Mouse (Mus musculus): ENCODE measurements around the gene Dnph1. TPM values are rescaled to one million over a fixed set of nuclear protein-coding genes. Genes with fewer than 3 reads are reported as not detected.

Dnph1 gene
- total and polyA plus RNA-seq, 2 experiments from 2014 or later, result 9.9 to 19.2 TPM

- Histone ChIP-seq H3K4me1 (ENCODE audit: insufficient read depth, low read length) (0 out of 2 replicates have a peak, but pooled peaks cover 6% of the 10 kb centered on the region), H3K27me3 (ENCODE audit: insufficient read depth, low read length) (no peaks in the 10 kb centered on the region), H3K9ac (replicated peaks; ENCODE audit: low read length) (no peak overlapping the region), H3K4me3 (ENCODE audit: low read length) (no peak overlapping the region), H3K36me3 (ENCODE audit: insufficient read depth, low read length) (peaks cover 27% of the 10 kb centered on the region), H3K27ac (no peak overlapping the region), H3K9me3 (ENCODE audit: low read length) (no peaks in the 10 kb centered on the region), H3K4me2 (ENCODE audit: low read depth, low read length) (no peak overlapping the region)
- DNase-seq (ENCODE audit: low spot score) (no peak), ATAC-seq (no peak)
- 91% methylated on average over 12 of the region's 12 CpGs for WGBS
- no peak for TF ChIP-seq CTCF (IDR thresholded peaks at IDR 0.05; ENCODE audit: low read depth)
Measured at GRCm38 (mm10) chr17:46543661-46544060, 47.1 kb downstream of the Dnph1 start.

- Histone ChIP-seq H3K4me1 (ENCODE audit: insufficient read depth, low read length) (0 out of 2 replicates have a peak, but pooled peaks cover 6% of the 10 kb centered on the region), H3K4me3 (ENCODE audit: low read length) (peak within 1 kb of the TSS; percentile 79), H3K9me3 (ENCODE audit: low read length) (no peaks in the 10 kb centered on the region), H3K4me2 (ENCODE audit: low read depth, low read length) (peak within 1 kb of the TSS; percentile 85), H3K9ac (replicated peaks; ENCODE audit: low read length) (peak within 1 kb of the TSS; percentile 86), H3K27ac (peak within 1 kb of the TSS; percentile 72), H3K36me3 (ENCODE audit: insufficient read depth, low read length) (peaks cover 36% of the 10 kb centered on the region), H3K27me3 (ENCODE audit: insufficient read depth, low read length) (no peaks in the 10 kb centered on the region)
- no peak for TF ChIP-seq CTCF (IDR thresholded peaks at IDR 0.05; ENCODE audit: low read depth)
- WGBS, result 1% methylated on average over 43 of the region's 49 CpGs
- DNase-seq (ENCODE audit: low spot score), result peak; percentile 94
- ATAC-seq, result peak; percentile 93
Measured at GRCm38 (mm10) chr17:46545813-46546564, 49.5 kb downstream of the Dnph1 start, which contains the start of gene Cul9. TSS of gene Cul9 (minus strand) at chr17:46546388.

- WGBS, result 12% methylated on average over 7 of the region's 7 CpGs
- Histone ChIP-seq H3K4me1 (ENCODE audit: insufficient read depth, low read length) (0 out of 2 replicates have a peak, but pooled peaks cover 6% of the 10 kb centered on the region), H3K9me3 (ENCODE audit: low read length) (no peaks in the 10 kb centered on the region), H3K9ac (replicated peaks; ENCODE audit: low read length) (peak overlapping the region; percentile 86), H3K36me3 (ENCODE audit: insufficient read depth, low read length) (peaks cover 37% of the 10 kb centered on the region), H3K4me3 (ENCODE audit: low read length) (peak overlapping the region; percentile 79), H3K4me2 (ENCODE audit: low read depth, low read length) (peak overlapping the region; percentile 85), H3K27ac (peak overlapping the region; percentile 72; the same call in 1 of the 2 replicates), H3K27me3 (ENCODE audit: insufficient read depth, low read length) (no peaks in the 10 kb centered on the region)
- DNase-seq (ENCODE audit: low spot score), result no peak
- TF ChIP-seq CTCF (IDR thresholded peaks at IDR 0.05; ENCODE audit: low read depth), result no peak
- peak; percentile 7; the same call in 1 of the 2 replicates for ATAC-seq
Measured at GRCm38 (mm10) chr17:46546591-46546990, 50.1 kb downstream of the Dnph1 start.

- Histone ChIP-seq H3K27ac (no peak overlapping the region), H3K9me3 (ENCODE audit: low read length) (no peaks in the 10 kb centered on the region), H3K4me3 (ENCODE audit: low read length) (no peak overlapping the region), H3K36me3 (ENCODE audit: insufficient read depth, low read length) (peaks cover 41% of the 10 kb centered on the region), H3K4me1 (ENCODE audit: insufficient read depth, low read length) (0 out of 2 replicates have a peak, but pooled peaks cover 6% of the 10 kb centered on the region), H3K27me3 (ENCODE audit: insufficient read depth, low read length) (no peaks in the 10 kb centered on the region), H3K4me2 (ENCODE audit: low read depth, low read length) (peak overlapping the region; percentile 85; the same call in 1 of the 2 replicates), H3K9ac (replicated peaks; ENCODE audit: low read length) (no peak overlapping the region)
- WGBS, result 19% methylated on average over 8 of the region's 8 CpGs
- DNase-seq (ENCODE audit: low spot score) (no peak), ATAC-seq (no peak)
- TF ChIP-seq CTCF (IDR thresholded peaks at IDR 0.05; ENCODE audit: low read depth), result no peak
Measured at GRCm38 (mm10) chr17:46546995-46547394, 50.5 kb downstream of the Dnph1 start.

GRCm38 (mm10) chr17:46547923-46548322 is 51.4 kb downstream of the Dnph1 start:
- TF ChIP-seq CTCF (IDR thresholded peaks at IDR 0.05; ENCODE audit: low read depth), result no peak
- ATAC-seq, result no peak
- peaks cover 39% of the 10 kb centered on the region for H3K36me3 ChIP-seq (ENCODE audit: insufficient read depth, low read length)
- no peaks in the 10 kb centered on the region for H3K9me3 ChIP-seq (ENCODE audit: low read length)
- H3K27me3 ChIP-seq (ENCODE audit: insufficient read depth, low read length), result no peaks in the 10 kb centered on the region
- WGBS, result 14% methylated on average over 3 of the region's 3 CpGs
- no peak for DNase-seq (ENCODE audit: low spot score)
- H3K9ac ChIP-seq (replicated peaks; ENCODE audit: low read length), result no peak overlapping the region
- no peak overlapping the region for H3K4me2 ChIP-seq (ENCODE audit: low read depth, low read length)
- 0 out of 2 replicates have a peak, but pooled peaks cover 11% of the 10 kb centered on the region for H3K4me1 ChIP-seq (ENCODE audit: insufficient read depth, low read length)
- H3K27ac ChIP-seq, result no peak overlapping the region
- no peak overlapping the region for H3K4me3 ChIP-seq (ENCODE audit: low read length)

GRCm38 (mm10) chr17:46548741-46549140 is 52.2 kb downstream of the Dnph1 start:
- TF ChIP-seq CTCF (IDR thresholded peaks at IDR 0.05; ENCODE audit: low read depth), result no peak
- no peaks in the 10 kb centered on the region for H3K9me3 ChIP-seq (ENCODE audit: low read length)
- WGBS, result 52% methylated on average over 11 of the region's 11 CpGs
- H3K36me3 ChIP-seq (ENCODE audit: insufficient read depth, low read length), result peaks cover 36% of the 10 kb centered on the region
- ATAC-seq, result no peak
- H3K27ac ChIP-seq, result no peak overlapping the region
- peaks cover 18% of the 10 kb centered on the region; the same call in 1 of the 2 replicates for H3K4me1 ChIP-seq (ENCODE audit: insufficient read depth, low read length)
- no peak overlapping the region for H3K4me2 ChIP-seq (ENCODE audit: low read depth, low read length)
- H3K9ac ChIP-seq (replicated peaks; ENCODE audit: low read length), result no peak overlapping the region
- no peaks in the 10 kb centered on the region for H3K27me3 ChIP-seq (ENCODE audit: insufficient read depth, low read length)
- no peak overlapping the region for H3K4me3 ChIP-seq (ENCODE audit: low read length)
- no peak for DNase-seq (ENCODE audit: low spot score)

- no peaks in the 10 kb centered on the region for H3K27me3 ChIP-seq (ENCODE audit: insufficient read depth, low read length)
- no peak overlapping the region for H3K9ac ChIP-seq (replicated peaks; ENCODE audit: low read length)
- peaks cover 36% of the 10 kb centered on the region for H3K36me3 ChIP-seq (ENCODE audit: insufficient read depth, low read length)
- H3K4me3 ChIP-seq (ENCODE audit: low read length), result no peak overlapping the region
- DNase-seq (ENCODE audit: low spot score), result peak; percentile 69
- peak; percentile 68 for TF ChIP-seq CTCF (IDR thresholded peaks at IDR 0.05; ENCODE audit: low read depth)
- H3K4me1 ChIP-seq (ENCODE audit: insufficient read depth, low read length), result peaks cover 22% of the 10 kb centered on the region; the same call in 1 of the 2 replicates
- H3K4me2 ChIP-seq (ENCODE audit: low read depth, low read length), result no peak overlapping the region
- ATAC-seq, result no peak
- 25% methylated on average over 8 of the region's 8 CpGs for WGBS
- H3K27ac ChIP-seq, result no peak overlapping the region
- no peaks in the 10 kb centered on the region for H3K9me3 ChIP-seq (ENCODE audit: low read length)
Measured at GRCm38 (mm10) chr17:46549193-46549592, 52.7 kb downstream of the Dnph1 start.

Other genes with a start within 250 kb of the Dnph1 start
- 45.9 and 61.1 TPM in 2 replicates for gene Polr1c, start 248.7 kb upstream of the Dnph1 start, total RNA-seq (2014; rRNA removed)
- 58.7 and 61.7 TPM in 2 replicates for gene Polr1c, start 248.7 kb upstream of the Dnph1 start, polyA plus RNA-seq (2015; fragmentation: Nextera tagmentation; extraction: Ambion mirVana)
- 22.2 and 26.9 TPM in 2 replicates for gene Yipf3, start 248.6 kb upstream of the Dnph1 start, total RNA-seq (2014; rRNA removed)
- 78.7 and 85.4 TPM in 2 replicates for gene Yipf3, start 248.6 kb upstream of the Dnph1 start, polyA plus RNA-seq (2015; fragmentation: Nextera tagmentation; extraction: Ambion mirVana)
- gene Lrrc73, start 243.2 kb upstream of the Dnph1 start, total RNA-seq (2014; rRNA removed), result 48.2 and 54.5 TPM in 2 replicates
- 27.2 and 28.0 TPM in 2 replicates for gene Lrrc73, start 243.2 kb upstream of the Dnph1 start, polyA plus RNA-seq (2015; fragmentation: Nextera tagmentation; extraction: Ambion mirVana)
- gene Tjap1, start 213.7 kb upstream of the Dnph1 start, total RNA-seq (2014; rRNA removed), result 30.7 and 43.3 TPM in 2 replicates
- gene Tjap1, start 213.7 kb upstream of the Dnph1 start, polyA plus RNA-seq (2015; fragmentation: Nextera tagmentation; extraction: Ambion mirVana), result 19.5 and 19.9 TPM in 2 replicates
- 67.1 and 67.7 TPM in 2 replicates for gene Dlk2, start 199.3 kb upstream of the Dnph1 start, total RNA-seq (2014; rRNA removed)
- 20.2 and 23.9 TPM in 2 replicates for gene Dlk2, start 199.3 kb upstream of the Dnph1 start, polyA plus RNA-seq (2015; fragmentation: Nextera tagmentation; extraction: Ambion mirVana)
- gene Abcc10, start 168.4 kb upstream of the Dnph1 start, total RNA-seq (2014; rRNA removed), result 12.8 and 16.4 TPM in 2 replicates
- 6.6 and 7.3 TPM in 2 replicates for gene Abcc10, start 168.4 kb upstream of the Dnph1 start, polyA plus RNA-seq (2015; fragmentation: Nextera tagmentation; extraction: Ambion mirVana)
- 20.1 and 24.5 TPM in 2 replicates for gene Zfp318, start 113.0 kb upstream of the Dnph1 start, total RNA-seq (2014; rRNA removed)
- gene Zfp318, start 113.0 kb upstream of the Dnph1 start, polyA plus RNA-seq (2015; fragmentation: Nextera tagmentation; extraction: Ambion mirVana), result 22.9 and 23.2 TPM in 2 replicates
- 1.4 and 4.0 TPM in 2 replicates for gene Crip3, start 67.8 kb upstream of the Dnph1 start, total RNA-seq (2014; rRNA removed)
- 1.6 and 1.7 TPM in 2 replicates for gene Crip3, start 67.8 kb upstream of the Dnph1 start, polyA plus RNA-seq (2015; fragmentation: Nextera tagmentation; extraction: Ambion mirVana)
- gene Slc22a7, start 58.3 kb upstream of the Dnph1 start, total RNA-seq (2014; rRNA removed), result not detected in 2 replicates
- gene Slc22a7, start 58.3 kb upstream of the Dnph1 start, polyA plus RNA-seq (2015; fragmentation: Nextera tagmentation; extraction: Ambion mirVana), result 0.13 TPM in 1 of 2 replicates, not detected in the other
- gene Ttbk1, start 9.0 kb upstream of the Dnph1 start, total RNA-seq (2014; rRNA removed), result 46.5 and 53.4 TPM in 2 replicates
- 6.3 and 6.5 TPM in 2 replicates for gene Ttbk1, start 9.0 kb upstream of the Dnph1 start, polyA plus RNA-seq (2015; fragmentation: Nextera tagmentation; extraction: Ambion mirVana)
- gene Cul9, start 49.7 kb downstream of the Dnph1 start, total RNA-seq (2014; rRNA removed), result 55.3 and 58.2 TPM in 2 replicates
- 12.2 and 14.4 TPM in 2 replicates for gene Cul9, start 49.7 kb downstream of the Dnph1 start, polyA plus RNA-seq (2015; fragmentation: Nextera tagmentation; extraction: Ambion mirVana)
- 67.0 and 67.3 TPM in 2 replicates for gene Srf, start 59.5 kb downstream of the Dnph1 start, total RNA-seq (2014; rRNA removed)
- gene Srf, start 59.5 kb downstream of the Dnph1 start, polyA plus RNA-seq (2015; fragmentation: Nextera tagmentation; extraction: Ambion mirVana), result 3.0 and 3.8 TPM in 2 replicates
- gene Ptk7, start 132.8 kb downstream of the Dnph1 start, total RNA-seq (2014; rRNA removed), result 77.6 and 79.3 TPM in 2 replicates
- gene Ptk7, start 132.8 kb downstream of the Dnph1 start, polyA plus RNA-seq (2015; fragmentation: Nextera tagmentation; extraction: Ambion mirVana), result 24.5 and 25.1 TPM in 2 replicates
- 25.1 and 32.1 TPM in 2 replicates for gene Klc4, start 149.3 kb downstream of the Dnph1 start, total RNA-seq (2014; rRNA removed)
- gene Klc4, start 149.3 kb downstream of the Dnph1 start, polyA plus RNA-seq (2015; fragmentation: Nextera tagmentation; extraction: Ambion mirVana), result 23.0 and 24.0 TPM in 2 replicates
- 55.4 and 67.2 TPM in 2 replicates for gene Mrpl2, start 149.5 kb downstream of the Dnph1 start, total RNA-seq (2014; rRNA removed)
- 90.2 and 95.5 TPM in 2 replicates for gene Mrpl2, start 149.5 kb downstream of the Dnph1 start, polyA plus RNA-seq (2015; fragmentation: Nextera tagmentation; extraction: Ambion mirVana)
- 92.2 and 108 TPM in 2 replicates for gene Cul7, start 153.6 kb downstream of the Dnph1 start, total RNA-seq (2014; rRNA removed)
- gene Cul7, start 153.6 kb downstream of the Dnph1 start, polyA plus RNA-seq (2015; fragmentation: Nextera tagmentation; extraction: Ambion mirVana), result 24.9 and 26.8 TPM in 2 replicates
- gene Rrp36, start 177.6 kb downstream of the Dnph1 start, total RNA-seq (2014; rRNA removed), result 26.6 and 32.7 TPM in 2 replicates
- 56.5 and 59.1 TPM in 2 replicates for gene Rrp36, start 177.6 kb downstream of the Dnph1 start, polyA plus RNA-seq (2015; fragmentation: Nextera tagmentation; extraction: Ambion mirVana)
- 135 and 146 TPM in 2 replicates for gene Mea1, start 182.1 kb downstream of the Dnph1 start, total RNA-seq (2014; rRNA removed)
- gene Mea1, start 182.1 kb downstream of the Dnph1 start, polyA plus RNA-seq (2015; fragmentation: Nextera tagmentation; extraction: Ambion mirVana), result 312 and 325 TPM in 2 replicates
- 91.5 and 98.3 TPM in 2 replicates for gene Klhdc3, start 184.2 kb downstream of the Dnph1 start, total RNA-seq (2014; rRNA removed)
- gene Klhdc3, start 184.2 kb downstream of the Dnph1 start, polyA plus RNA-seq (2015; fragmentation: Nextera tagmentation; extraction: Ambion mirVana), result 172 and 179 TPM in 2 replicates
- gene Ppp2r5d, start 208.4 kb downstream of the Dnph1 start, total RNA-seq (2014; rRNA removed), result 103 and 129 TPM in 2 replicates
- gene Ppp2r5d, start 208.4 kb downstream of the Dnph1 start, polyA plus RNA-seq (2015; fragmentation: Nextera tagmentation; extraction: Ambion mirVana), result 79.4 and 89.6 TPM in 2 replicates
- gene Pex6, start 214.8 kb downstream of the Dnph1 start, total RNA-seq (2014; rRNA removed), result 41.7 and 51.5 TPM in 2 replicates
- 18.1 and 18.8 TPM in 2 replicates for gene Pex6, start 214.8 kb downstream of the Dnph1 start, polyA plus RNA-seq (2015; fragmentation: Nextera tagmentation; extraction: Ambion mirVana)
- gene Gnmt, start 232.5 kb downstream of the Dnph1 start, total RNA-seq (2014; rRNA removed), result 0.25 and 1.2 TPM in 2 replicates
- 5.6 and 6.4 TPM in 2 replicates for gene Gnmt, start 232.5 kb downstream of the Dnph1 start, polyA plus RNA-seq (2015; fragmentation: Nextera tagmentation; extraction: Ambion mirVana)

All from hindbrain, postnatal 0 days (tissue).